Mouse (Mus musculus): Measurements from ENCODE around the gene Wbp11.
"Not testable (repeated sequence)": the region's sequence is repeated elsewhere in the genome, so short reads cannot be mapped to it uniquely, and the experiment has no call there.

The Wbp11 gene

DNA sequence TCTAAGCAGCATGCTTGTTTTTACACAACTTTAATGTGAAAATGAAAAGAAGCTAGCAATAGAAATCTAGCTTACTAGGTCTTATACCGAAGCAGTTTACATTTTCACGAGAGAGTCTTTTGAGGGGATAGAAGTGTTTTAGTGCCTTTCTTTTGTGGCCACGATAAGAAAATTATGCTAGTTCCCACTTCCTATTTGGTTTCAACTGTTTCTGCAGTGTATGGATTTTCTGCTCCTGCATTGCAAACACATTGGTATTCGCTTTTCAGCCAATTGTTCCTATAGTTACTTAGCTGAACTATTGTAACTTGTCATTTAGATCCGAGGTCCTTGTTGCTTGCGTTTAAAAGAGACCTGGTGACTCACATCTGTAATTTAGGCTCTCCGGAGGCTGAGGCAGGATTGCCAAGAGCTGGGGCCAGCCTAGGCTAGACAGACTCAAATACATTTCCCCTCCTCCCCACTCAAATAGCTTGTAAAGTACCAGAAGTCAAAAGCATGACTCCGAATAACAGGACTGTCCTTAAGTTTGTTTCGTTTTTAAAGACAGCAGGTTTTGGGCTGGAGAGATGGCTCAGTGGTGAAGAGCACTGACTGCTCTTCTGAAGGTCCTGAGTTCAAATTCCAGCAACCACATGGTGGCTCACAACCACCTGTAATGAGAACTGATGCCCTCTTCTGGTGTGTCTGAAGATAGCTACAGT lies 23.2 kb downstream of the Wbp11 start:
- CTCF ChIA-PET = interaction anchor here (0.7 kb wide), 2 partner anchors 8 to 1500 kb away, joined by 3 to 5 read pairs; no protein-coding TSS in a partner anchor

- CTCF ChIA-PET = interaction anchor here (0.5 to 1.0 kb wide), 4 partner anchors 8 to 1499 kb away, joined by 3 to 5 read pairs (median 3); no protein-coding TSS in a partner anchor
Observed at GRCm38 (mm10) chr6:136803739-136804633, 24.0 kb downstream of the Wbp11 start, which contains the start of gene Hist4h4. Gene Hist4h4, minus strand, starts transcription at chr6:136804415.

GRCm38 (mm10) chr6:136803093-136803738 lies 24.8 kb downstream of the Wbp11 start:
- CTCF ChIA-PET = interaction anchor here (0.5 to 1.0 kb wide), 2 partner anchors 15 to 57 kb away, joined by 3 read pairs; no protein-coding TSS in a partner anchor

DNA sequence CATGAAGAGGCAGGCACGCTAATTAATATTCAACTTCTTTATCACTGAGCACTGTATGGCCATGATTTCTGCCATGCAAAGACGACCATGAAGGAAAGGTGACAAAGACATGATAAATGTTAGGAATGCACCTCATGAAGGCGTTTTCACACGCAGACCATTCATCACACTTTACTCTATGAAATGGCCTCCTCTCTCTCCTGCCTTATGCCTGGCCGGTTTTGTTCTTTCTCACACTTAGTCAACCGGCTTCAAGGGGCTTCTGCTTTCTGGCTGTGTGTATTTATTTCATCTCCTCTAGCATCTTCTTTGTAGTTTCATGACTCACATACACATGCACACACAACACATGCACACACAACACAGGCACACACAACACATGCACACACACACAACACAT lies 26.8 kb downstream of the Wbp11 start:
- CTCF ChIA-PET = no interaction called here

- CTCF ChIA-PET = no interaction called here
Observed at GRCm38 (mm10) chr6:136800710-136801109, 27.3 kb downstream of the Wbp11 start.

GRCm38 (mm10) chr6:136797874-136798693 lies 29.9 kb downstream of the Wbp11 start:
- CTCF ChIA-PET = not testable (repeated sequence)

DNA sequence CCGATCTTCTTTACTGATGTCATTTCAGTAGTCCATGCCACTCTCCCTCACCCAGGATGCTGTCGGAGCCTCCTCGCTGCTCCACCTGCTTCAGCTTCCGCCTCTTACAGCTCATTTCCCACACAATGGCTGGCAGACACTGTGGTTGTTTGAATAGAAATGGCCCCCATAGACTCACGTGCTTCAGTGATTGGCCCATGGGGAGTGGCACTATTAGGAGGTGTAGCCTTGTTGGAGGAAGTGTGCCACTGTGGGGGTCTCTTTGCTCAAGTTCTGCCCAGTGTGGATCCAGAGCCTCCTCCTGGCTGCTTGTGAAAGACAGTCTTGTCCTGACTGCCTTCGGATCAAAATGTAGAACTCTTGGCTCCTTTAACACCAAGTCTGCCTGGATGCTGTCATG lies 32.2 kb downstream of the Wbp11 start:
- CTCF ChIA-PET = no interaction called here

- CTCF ChIA-PET = no interaction called here
Observed at GRCm38 (mm10) chr6:136795110-136795509, 32.9 kb downstream of the Wbp11 start.

DNA sequence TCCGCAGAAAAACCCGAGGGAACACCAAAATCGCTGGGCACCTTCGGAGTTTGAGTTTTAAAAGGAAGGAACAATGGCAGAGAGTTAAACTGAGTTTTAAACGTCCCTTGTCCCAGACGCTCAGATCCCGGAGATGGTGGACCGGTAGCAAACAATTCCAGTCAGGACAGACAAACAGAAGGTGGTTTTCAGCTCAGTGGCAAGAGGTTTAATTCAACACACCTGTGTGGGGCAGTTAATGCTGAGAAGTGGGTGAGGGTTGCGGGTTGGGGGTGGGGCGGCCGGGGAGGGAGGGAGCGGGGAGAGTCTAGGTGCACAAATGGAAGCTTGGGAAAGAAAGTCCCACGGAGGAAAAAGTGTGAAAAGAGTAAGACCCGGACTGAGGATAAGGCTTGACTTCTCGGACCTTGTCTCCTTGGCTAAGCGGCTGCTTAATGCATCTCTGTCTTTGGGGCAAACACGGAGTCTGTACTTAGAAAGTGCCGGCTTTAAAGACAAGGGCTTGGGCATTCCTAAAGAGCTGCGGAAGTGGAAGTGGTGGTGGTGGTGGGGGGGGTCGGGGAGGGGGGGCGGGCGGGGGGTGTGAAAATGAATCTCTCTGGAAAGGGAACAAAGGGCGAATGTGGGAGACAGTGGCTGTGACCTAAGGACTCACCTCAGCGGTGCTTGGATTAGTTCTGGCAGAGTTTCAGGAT lies 34.1 kb downstream of the Wbp11 start:
- CTCF ChIA-PET = no interaction called here

- CTCF ChIA-PET = no interaction called here
Observed at GRCm38 (mm10) chr6:136792884-136793758, 34.9 kb downstream of the Wbp11 start.

DNA sequence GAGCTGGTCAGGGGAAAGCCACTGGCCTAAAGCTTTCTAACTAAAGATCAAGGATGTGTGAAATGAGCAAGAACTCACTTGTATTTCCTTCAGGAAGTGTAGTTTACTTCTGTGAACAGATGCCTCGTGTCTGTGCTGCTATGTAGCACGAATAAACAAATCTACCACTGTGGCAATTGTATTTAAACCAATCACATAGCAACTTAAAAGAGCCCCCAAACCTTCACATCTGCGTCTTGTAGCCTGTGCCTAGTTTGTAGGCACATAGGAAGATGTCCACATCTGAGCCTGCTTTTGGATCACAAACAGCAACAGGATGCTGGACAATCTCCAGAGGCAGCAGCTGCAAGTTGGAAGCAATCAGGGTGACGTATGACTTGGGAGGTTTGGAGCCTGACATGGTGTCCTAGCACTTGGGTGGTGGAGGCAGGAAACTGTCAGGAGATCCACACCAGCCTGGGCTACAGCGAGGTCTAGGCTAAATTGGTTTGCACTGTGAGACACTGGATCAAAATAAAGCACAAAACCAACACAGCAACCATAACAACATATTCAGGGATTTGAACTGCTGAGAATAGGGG lies 38.6 kb downstream of the Wbp11 start:
- CTCF ChIA-PET = no interaction called here

DNA sequence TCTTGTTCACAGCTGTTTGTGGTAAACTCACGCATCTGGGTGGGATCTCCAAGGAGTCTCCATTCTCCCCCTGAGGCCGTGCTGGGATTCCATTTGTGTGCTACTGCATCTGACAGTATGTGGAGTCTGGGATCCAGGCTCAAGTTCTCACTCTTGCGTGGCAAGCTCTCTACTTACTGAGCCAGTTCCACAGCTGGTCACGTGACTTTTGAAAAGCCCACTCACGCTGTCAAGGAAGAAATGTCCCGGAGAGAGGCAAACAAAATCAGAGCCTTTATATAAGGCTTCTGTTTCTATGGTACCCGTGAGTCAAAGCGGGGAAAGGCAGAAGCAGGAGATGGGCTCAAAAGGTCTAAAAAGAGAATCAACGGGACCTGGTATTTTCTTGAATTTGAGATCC lies 45.3 kb downstream of the Wbp11 start:
- CTCF ChIA-PET = no interaction called here

DNA sequence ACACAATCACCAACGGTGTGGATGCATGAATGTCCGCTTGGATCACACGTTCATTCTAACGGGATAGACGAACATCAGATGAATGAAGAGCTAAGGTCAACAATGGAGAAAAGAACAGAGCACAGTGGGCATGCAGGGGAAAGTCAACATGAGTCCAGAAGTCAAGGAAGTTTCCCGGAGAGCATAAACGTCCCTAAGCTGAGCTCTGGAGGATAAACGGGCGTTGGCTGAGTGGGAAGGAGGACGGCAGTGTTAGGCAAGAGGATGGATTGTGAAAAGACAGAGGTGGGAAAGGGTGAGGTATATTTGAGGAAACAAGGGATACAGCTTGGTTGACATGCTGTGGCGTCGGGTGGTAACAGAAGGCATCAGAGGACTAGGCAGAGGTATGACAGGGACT lies 45.9 kb downstream of the Wbp11 start:
- CTCF ChIA-PET = no interaction called here

GRCm38 (mm10) chr6:136781377-136781986 lies 46.6 kb downstream of the Wbp11 start, which contains the start of gene Gucy2c:
Gene Gucy2c, minus strand, starts transcription at chr6:136781765.
- CTCF ChIA-PET = no interaction called here

DNA sequence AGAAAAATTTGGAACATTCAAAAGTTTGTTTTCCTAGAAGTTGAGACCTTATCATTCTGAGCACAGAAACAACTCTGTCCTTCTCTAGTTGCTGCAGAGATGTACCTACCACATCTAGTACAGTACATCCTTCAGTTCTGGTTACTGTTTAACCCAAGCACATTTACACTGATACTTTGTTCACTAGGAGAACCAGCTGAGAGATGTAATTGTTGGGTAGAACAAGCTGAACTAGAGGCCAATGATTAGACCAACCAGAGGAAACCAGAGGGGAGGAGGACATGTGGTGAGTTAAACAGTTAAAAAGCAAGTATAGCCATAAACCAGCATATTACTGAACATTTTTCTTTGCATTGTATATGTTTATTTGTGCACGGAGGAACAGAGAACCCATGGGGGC lies 51.6 kb downstream of the Wbp11 start:
- CTCF ChIA-PET = no interaction called here

DNA sequence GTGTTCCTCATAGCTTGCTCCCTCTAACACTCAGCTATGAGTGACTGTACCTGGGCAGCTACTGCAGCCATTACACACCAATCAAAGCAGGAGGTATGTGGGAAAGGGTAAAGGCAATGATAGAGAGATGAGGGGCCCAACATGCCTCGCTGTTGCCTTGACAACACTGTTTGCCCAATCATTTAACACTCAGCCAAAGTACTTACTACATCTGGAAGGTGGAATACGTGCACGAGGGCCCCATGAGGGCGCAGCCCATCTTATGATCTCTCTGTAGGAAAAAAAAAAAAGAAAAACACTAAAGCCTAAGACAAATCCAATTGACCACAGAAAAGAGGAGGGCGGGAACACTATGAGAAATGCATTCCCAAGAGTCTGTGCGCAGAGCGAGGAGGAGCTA lies 58.2 kb downstream of the Wbp11 start:
- CTCF ChIA-PET = no interaction called here

DNA sequence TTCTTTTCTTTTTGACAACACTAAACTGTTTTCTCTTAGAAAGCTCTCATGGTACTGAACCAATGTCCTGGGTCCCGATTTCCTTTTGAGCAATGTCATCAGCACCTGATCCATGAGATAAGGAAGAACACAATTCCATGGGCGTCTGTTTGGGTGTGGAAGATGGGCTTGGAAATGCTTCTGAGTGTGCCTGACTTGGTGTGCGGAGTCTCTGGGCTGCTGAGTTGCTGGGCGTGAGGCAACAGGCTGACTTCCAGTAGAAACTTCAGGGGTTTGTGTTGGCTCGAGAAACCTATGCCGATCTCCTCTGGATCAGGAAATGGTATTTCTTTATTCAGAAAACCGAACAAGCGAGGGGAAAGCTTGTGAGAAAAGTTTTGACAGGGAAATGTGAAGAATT lies 58.9 kb downstream of the Wbp11 start:
- CTCF ChIA-PET = no interaction called here

- CTCF ChIA-PET = no interaction called here
Observed at GRCm38 (mm10) chr6:136763912-136764311, 64.1 kb downstream of the Wbp11 start.

Measured in spleen, embryonic (tissue).